Mouse (Mus musculus): ENCODE data around the gene Slco6d1. TPM values are rescaled to one million over a fixed set of nuclear protein-coding genes. Genes with fewer than 3 reads are reported as not detected.
"Not testable (repeated sequence)": the region's sequence is repeated elsewhere in the genome, so short reads cannot be mapped to it uniquely, and the experiment has no call there.

Slco6d1 gene
- total RNA-seq (2014; fragmentation: Nextera tagmentation), result not detected in 2 replicates
- total RNA-seq (2017), result not detected in 2 replicates

- ATAC-seq (replicated peaks; ENCODE audit: poor library complexity, severe bottlenecking), result no peak
Observed at GRCm38 (mm10) chr1:98420824-98421223, at the start of gene Slco6d1. Gene Slco6d1 (plus strand): TSS chr1:98421124.

GRCm38 (mm10) chr1:98392001-98392400, 28.9 kb upstream of the Slco6d1 start:
- no peak for ATAC-seq (replicated peaks; ENCODE audit: poor library complexity, severe bottlenecking)

- ATAC-seq (replicated peaks; ENCODE audit: poor library complexity, severe bottlenecking), result no peak
Observed at GRCm38 (mm10) chr1:98447929-98448328, 27.0 kb downstream of the Slco6d1 start.

- ATAC-seq (replicated peaks; ENCODE audit: poor library complexity, severe bottlenecking), result peak; percentile 93
Observed at GRCm38 (mm10) chr1:98459224-98459623, 38.3 kb downstream of the Slco6d1 start.

- not testable (repeated sequence) for ATAC-seq (replicated peaks; ENCODE audit: poor library complexity, severe bottlenecking)
Observed at GRCm38 (mm10) chr1:98476381-98476780, 55.5 kb downstream of the Slco6d1 start.

- ATAC-seq (replicated peaks; ENCODE audit: poor library complexity, severe bottlenecking), result no peak
Observed at GRCm38 (mm10) chr1:98479243-98479642, 58.3 kb downstream of the Slco6d1 start.

GRCm38 (mm10) chr1:98505982-98506381, 85.1 kb downstream of the Slco6d1 start:
- ATAC-seq (replicated peaks; ENCODE audit: poor library complexity, severe bottlenecking), result no peak

GRCm38 (mm10) chr1:98522977-98523376, 102.1 kb downstream of the Slco6d1 start:
- no peak for ATAC-seq (replicated peaks; ENCODE audit: poor library complexity, severe bottlenecking)

- ATAC-seq (replicated peaks; ENCODE audit: poor library complexity, severe bottlenecking), result no peak
Observed at GRCm38 (mm10) chr1:98523537-98523936, 102.6 kb downstream of the Slco6d1 start.

GRCm38 (mm10) chr1:98528368-98528767, 107.4 kb downstream of the Slco6d1 start:
- not testable (repeated sequence) for ATAC-seq (replicated peaks; ENCODE audit: poor library complexity, severe bottlenecking)

GRCm38 (mm10) chr1:98545372-98545771, 124.4 kb downstream of the Slco6d1 start:
- peak; percentile 92 for ATAC-seq (replicated peaks; ENCODE audit: poor library complexity, severe bottlenecking)

- peak; percentile 96 for ATAC-seq (replicated peaks; ENCODE audit: poor library complexity, severe bottlenecking)
Observed at GRCm38 (mm10) chr1:98554388-98554787, 133.5 kb downstream of the Slco6d1 start.

- no peak for ATAC-seq (replicated peaks; ENCODE audit: poor library complexity, severe bottlenecking)
Observed at GRCm38 (mm10) chr1:98565701-98566100, 144.8 kb downstream of the Slco6d1 start.
